Mouse (Mus musculus): Measurements from ENCODE around the gene Camk1d.
"Not testable (repeated sequence)": the region's sequence is repeated elsewhere in the genome, so short reads cannot be mapped to it uniquely, and the experiment has no call there.

Gene Camk1d

DNA sequence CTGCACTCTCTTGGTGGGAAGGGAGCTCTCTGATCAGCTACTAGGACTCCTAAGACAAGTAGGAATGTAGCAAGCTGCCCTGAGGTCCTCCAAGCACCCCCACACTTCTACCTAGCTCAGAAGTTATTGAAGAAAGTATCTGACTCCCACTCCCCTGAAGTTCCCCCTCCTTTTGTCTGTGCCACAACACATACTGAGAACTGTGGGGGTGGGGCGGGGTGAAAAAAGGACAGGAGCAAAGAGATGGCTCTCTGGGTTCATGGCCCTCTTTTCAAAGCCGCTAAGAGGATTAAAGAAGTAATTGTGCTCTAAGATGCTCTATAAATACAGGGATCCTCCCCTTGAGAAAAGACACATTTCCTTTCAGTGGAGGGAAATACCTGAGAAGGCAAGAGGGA, 100.0 kb downstream of the Camk1d start:
- in situ Hi-C loops (cut with MboI, MseI) = no loop called here

GRCm38 (mm10) chr2:5613651-5614307, 100.5 kb downstream of the Camk1d start:
- in situ Hi-C loops (cut with MboI, MseI) = no loop called here

GRCm38 (mm10) chr2:5611601-5612000, 102.7 kb downstream of the Camk1d start:
- in situ Hi-C loops (cut with MboI, MseI) = no loop called here

DNA sequence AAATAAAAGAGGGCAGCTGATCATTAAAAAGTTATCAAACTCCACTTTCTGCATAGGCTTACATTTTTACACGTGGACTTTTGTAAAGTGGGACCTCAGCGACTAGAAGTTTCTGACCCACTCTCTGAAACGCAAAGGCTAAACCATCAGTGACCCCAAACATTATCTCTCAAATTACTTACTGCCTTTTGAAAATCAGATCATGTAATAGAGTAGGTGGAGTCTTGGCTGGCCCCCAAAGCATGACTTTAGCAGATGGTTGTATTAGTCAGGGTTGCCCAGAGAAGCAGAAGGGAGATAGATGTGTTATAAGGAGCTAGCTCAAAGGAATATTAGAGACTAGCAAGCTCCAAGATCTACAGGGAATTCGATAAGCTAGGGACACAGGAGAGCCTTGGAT, 103.8 kb downstream of the Camk1d start:
- in situ Hi-C loops (cut with MboI, MseI) = no loop called here

DNA sequence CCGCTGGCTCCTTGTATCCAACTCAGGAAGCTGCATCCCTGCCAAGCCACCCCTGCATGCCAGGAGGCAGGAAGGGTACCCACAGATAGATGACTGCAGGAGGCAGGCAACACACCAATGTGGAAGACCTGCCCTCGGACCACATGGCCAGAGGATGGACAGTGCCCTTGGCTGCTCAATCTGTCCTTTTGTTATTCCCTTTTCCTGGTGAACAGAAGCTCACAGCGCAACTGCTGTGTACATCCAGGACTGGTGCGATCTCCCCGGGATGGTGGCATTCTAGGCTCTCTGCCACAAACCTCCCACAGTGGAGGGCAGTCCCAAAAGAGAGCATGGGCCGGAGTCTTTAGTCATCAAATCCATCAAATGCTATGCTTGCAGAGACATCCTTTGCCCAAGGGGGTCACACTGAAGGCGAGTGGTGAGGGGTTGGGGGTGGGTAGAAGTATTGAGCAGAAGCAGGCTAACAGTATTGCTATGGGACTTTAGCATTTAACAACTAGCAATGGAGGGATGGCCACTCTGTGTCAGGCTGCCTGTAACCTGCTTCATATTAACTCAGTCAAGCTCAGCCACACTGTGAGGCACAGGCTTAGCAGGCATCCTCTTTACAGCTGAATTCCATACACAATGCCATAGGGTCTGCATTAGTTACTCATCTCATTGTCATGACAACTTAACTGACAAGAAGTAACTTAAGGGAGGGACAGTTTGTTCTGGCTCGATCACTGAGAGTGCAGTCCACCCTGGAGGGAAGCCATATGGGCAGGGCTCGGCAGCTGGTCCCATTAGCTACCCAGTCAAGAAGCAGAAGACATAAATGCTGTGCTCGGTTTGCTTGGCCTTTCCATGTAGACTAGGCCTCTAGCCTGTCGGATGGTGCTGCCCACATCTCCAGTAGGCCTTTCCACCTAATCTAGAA, 106.1 kb downstream of the Camk1d start:
- in situ Hi-C loops (cut with MboI, MseI) = no loop called here

- in situ Hi-C loops (cut with MboI, MseI) = no loop called here
Observed at GRCm38 (mm10) chr2:5605849-5606248, 108.5 kb downstream of the Camk1d start.

- in situ Hi-C loops (cut with MboI, MseI) = no loop called here
Observed at GRCm38 (mm10) chr2:5602044-5602443, 112.3 kb downstream of the Camk1d start.

DNA sequence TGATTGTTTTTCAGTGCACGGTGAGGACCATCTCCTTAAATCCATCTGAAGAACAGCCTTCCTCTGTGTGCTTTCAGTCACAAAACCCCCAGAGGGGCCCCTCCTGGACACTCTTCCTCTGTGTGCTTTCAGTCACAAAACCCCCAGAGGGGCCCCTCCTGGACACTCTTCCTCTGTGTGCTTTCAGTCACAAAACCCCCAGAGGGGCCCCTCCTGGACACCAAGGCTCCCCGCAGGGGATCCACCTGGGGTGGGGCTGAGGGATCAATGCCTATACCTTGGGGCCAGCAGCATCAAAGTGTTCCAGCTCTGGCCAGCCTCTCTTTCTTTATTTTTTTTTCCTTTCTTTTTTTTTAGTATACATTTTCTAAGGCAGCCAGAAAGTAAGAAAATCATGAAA, 113.1 kb downstream of the Camk1d start:
- in situ Hi-C loops (cut with MboI, MseI) = not testable (repeated sequence)

- in situ Hi-C loops (cut with MboI, MseI) = no loop called here
Observed at GRCm38 (mm10) chr2:5600183-5600962, 113.9 kb downstream of the Camk1d start.

GRCm38 (mm10) chr2:5599713-5600112, 114.6 kb downstream of the Camk1d start:
- in situ Hi-C loops (cut with MboI, MseI) = no loop called here

DNA sequence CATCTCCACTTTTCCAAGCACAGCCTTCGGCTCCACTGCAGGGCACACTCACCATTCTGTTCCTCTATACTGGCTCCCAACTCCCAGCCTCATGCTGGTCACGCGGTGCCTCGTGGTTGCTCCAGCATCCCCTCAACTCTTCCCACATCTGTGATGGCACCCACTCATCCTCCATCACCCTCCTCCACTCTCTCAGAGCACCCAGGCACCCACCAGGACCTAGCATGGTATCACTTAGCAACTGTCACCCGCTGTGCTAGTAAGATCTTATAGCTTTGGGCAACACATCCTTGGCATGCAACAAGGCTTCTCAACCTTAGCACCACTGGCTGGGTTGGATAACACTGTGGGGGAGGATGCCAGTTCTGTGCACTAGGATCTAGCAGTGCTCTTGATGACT, 115.8 kb downstream of the Camk1d start:
- in situ Hi-C loops (cut with MboI, MseI) = no loop called here

- in situ Hi-C loops (cut with MboI, MseI) = no loop called here
Observed at GRCm38 (mm10) chr2:5596882-5597281, 117.4 kb downstream of the Camk1d start.

DNA sequence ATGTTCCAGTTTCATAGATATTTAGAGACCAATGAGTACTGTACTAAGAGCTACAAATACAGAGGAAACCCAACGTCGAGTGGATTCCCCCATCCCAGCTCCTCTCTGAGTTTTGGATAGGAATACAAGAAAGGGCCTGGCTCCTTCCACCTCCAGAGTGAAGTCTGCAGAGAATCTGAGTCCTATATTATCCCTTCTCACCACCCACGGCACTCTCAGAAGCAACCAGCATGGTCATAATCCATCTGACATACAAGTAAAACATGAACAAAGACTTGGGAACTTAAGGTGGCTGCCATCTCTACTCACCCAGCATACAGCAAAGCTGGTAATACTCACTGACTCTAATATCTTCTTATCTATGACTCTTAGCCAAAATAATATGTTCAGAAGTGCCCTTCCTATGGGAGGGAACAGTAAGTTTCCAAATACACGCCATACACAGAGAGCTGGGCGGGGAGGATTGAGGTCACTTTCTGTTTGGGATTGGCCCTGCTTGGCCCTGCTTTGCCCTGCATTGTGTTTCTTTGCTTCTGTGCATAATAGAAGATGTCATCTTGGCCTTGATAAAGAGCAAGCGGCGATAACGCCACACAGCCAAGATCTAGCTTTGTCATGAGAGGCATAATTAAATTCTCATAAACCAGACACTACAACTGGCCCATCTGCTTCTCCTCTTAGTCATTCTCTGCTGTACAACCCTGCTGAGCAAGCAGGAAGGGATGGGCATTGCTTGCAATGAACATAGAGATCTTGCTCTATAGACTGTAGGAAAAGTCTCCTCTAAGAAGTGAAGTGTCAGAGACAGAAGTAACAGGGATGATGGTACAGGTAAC, 118.7 kb downstream of the Camk1d start:
- in situ Hi-C loops (cut with MboI, MseI) = no loop called here

DNA sequence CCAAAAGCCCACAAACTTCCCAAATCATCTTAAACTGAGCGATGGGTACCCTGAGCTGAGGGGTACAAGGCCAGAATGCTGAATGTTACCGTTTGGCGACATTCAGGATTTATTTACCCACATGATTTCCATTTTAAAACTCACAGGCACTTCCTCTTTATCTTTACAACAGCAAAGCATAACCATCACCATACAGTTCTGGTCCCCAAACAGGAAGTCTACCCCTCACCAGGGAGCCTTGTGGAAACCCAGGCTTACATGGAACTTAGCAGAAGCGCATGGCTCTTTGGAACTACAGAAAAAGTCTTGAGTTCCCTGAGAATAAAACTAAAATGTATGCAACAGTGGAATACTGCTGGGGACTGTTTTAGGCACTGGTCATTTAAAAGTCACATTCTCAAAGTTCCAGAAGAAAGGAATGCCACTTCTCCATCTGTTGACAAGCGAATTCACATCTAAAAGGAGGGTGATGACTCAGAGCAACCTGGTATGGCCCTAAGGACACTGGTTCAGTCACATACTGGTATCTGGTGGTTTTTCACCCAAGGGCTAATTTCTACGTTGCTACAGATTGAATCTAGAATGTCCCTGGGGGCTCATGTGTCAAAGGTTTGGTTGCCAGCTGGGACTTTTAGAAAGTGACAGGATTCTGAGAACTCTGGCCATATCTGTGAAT, 121.7 kb downstream of the Camk1d start:
- in situ Hi-C loops (cut with MboI, MseI) = no loop called here

GRCm38 (mm10) chr2:5590074-5590473, 124.2 kb downstream of the Camk1d start:
- in situ Hi-C loops (cut with MboI, MseI) = no loop called here

- in situ Hi-C loops (cut with MboI, MseI) = no loop called here
Observed at GRCm38 (mm10) chr2:5589163-5589562, 125.2 kb downstream of the Camk1d start.

- in situ Hi-C loops (cut with MboI, MseI) = no loop called here
Observed at GRCm38 (mm10) chr2:5588329-5588982, 125.9 kb downstream of the Camk1d start.

DNA sequence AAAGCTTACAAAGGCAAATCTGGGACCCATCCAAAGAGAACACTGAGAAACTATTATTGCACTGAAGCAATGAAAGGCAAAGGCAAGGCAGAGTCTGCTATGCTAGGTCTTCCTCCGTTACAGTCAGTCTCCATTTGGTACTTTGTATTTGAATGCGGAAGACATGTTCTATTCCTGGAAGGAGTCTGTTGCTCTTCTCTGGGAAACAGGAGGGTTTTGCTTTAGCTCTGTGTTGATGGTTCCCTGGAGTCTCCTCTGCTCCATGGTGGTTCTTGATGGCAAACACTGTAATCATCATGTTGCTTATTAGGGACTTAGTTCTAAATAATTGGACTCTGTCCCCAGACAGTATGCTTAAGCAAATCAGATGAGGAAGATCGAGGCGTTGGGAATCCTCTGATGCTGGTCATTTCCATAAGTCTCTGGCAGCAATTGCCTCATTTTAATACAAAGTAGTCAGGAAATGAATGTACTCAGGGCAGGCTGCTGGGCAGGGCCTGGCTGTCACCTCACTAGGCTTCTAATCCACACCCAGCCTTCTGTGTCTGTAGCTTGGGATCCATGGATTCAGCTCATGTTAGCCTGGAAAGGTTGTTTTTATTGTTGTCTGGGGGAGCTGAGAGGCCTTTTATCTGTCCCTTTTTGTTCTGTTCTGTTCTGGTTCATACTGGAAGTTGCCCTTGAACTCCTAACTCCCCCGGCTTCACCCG, 129.8 kb downstream of the Camk1d start:
- in situ Hi-C loops (cut with MboI, MseI) = no loop called here

DNA sequence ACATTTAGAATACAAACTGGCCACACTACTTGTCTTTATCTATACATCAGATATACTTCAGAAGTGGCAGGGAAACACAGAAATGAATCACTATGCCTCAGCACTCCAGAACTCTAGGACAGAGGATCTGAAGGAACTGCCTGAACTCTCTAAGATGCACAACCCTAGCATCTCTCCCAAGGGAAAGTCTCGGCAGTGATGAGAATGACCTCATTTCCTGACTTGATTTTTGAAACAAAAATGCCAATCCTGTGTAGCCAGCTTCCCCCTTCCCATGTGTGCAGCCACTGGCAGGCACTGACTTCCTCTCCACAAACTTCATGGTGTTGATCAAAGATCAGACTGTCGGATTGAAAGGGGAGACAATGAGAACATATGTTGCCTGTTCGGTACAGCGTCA, 134.9 kb downstream of the Camk1d start:
- in situ Hi-C loops (cut with MboI, MseI) = no loop called here
